Mouse (Mus musculus): Measurements from ENCODE around the gene Hsp90ab1.

The Hsp90ab1 gene

GRCm38 (mm10) chr17:45526571-45526970 is 46.5 kb downstream of the Hsp90ab1 start:
- no peak for DNase-seq (ENCODE audit: low read depth, low spot score)
- Histone ChIP-seq H3K36me3 (ENCODE audit: control insufficient read depth, insufficient read depth, low read length, poor library complexity, severe bottlenecking) (no peaks in the 10 kb centered on the region), H3K27me3 (ENCODE audit: control insufficient read depth, insufficient read depth, low read length, poor library complexity, severe bottlenecking) (no peaks in the 10 kb centered on the region)

GRCm38 (mm10) chr17:45524961-45525360 is 48.1 kb downstream of the Hsp90ab1 start:
- H3K27me3 ChIP-seq (ENCODE audit: control insufficient read depth, insufficient read depth, low read length, poor library complexity, severe bottlenecking): no peaks in the 10 kb centered on the region
- H3K36me3 ChIP-seq (ENCODE audit: control insufficient read depth, insufficient read depth, low read length, poor library complexity, severe bottlenecking): no peaks in the 10 kb centered on the region
- no peak for DNase-seq (ENCODE audit: low read depth, low spot score)

- Histone ChIP-seq H3K27me3 (ENCODE audit: control insufficient read depth, insufficient read depth, low read length, poor library complexity, severe bottlenecking) (no peaks in the 10 kb centered on the region), H3K36me3 (ENCODE audit: control insufficient read depth, insufficient read depth, low read length, poor library complexity, severe bottlenecking) (no peaks in the 10 kb centered on the region; the same call in 1 of the 2 replicates)
- DNase-seq (ENCODE audit: low read depth, low spot score): no peak
These were observed 49.8 kb downstream of the Hsp90ab1 start, which contains the start of gene Tcte1 for GRCm38 (mm10) chr17:45523263-45523662. Gene Tcte1 (plus strand): TSS chr17:45523434.

GRCm38 (mm10) chr17:45520136-45520535 is 52.9 kb downstream of the Hsp90ab1 start:
- Histone ChIP-seq H3K36me3 (ENCODE audit: control insufficient read depth, insufficient read depth, low read length, poor library complexity, severe bottlenecking) (no peaks in the 10 kb centered on the region; the same call in 1 of the 2 replicates), H3K27me3 (ENCODE audit: control insufficient read depth, insufficient read depth, low read length, poor library complexity, severe bottlenecking) (no peaks in the 10 kb centered on the region)
- no peak for DNase-seq (ENCODE audit: low read depth, low spot score)

GRCm38 (mm10) chr17:45518766-45519475 is 54.1 kb downstream of the Hsp90ab1 start:
- no peak for DNase-seq (ENCODE audit: low read depth, low spot score)
- H3K27me3 ChIP-seq (ENCODE audit: control insufficient read depth, insufficient read depth, low read length, poor library complexity, severe bottlenecking): no peaks in the 10 kb centered on the region

More at GRCm38 (mm10) chr17:45518766-45519475, 54.1 kb downstream of the Hsp90ab1 start:
- H3K36me3 ChIP-seq (ENCODE audit: control insufficient read depth, insufficient read depth, low read length, poor library complexity, severe bottlenecking): no peaks in the 10 kb centered on the region; the same call in 1 of the 2 replicates

Data from splenic B cell, adult 2 months (primary cell).